Mouse (Mus musculus) R1 (cell line): Measurements from ENCODE around the gene Dapk2.

Experiments
- DNase-seq: peaks from one replicate; pipeline ENCODE4 v3.0.0-alpha.2; 2018; ENCODE audit warnings: low read depth, low spot score

The Dapk2 gene

DNA sequence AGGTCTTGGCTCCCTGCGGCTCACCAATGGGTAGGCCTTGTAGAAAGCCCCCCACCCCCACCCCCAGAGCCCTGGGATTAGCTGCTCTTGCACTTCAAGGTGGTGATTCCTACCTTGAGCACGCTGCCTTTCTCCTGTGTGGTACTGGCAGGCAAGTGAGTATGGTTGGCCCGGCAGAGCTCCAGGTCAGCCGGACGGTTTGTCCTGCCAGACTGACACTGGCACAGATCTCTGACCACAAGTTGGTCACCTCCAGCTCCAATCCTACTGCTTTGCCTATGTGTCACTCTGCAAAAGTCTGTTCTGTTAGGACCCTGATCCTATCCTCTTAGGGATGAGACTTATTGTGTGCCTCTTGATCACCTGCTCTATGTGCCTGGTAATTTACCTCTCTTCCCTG, 26.5 kb downstream of the Dapk2 start:
- DNase-seq, result no peak

- DNase-seq, result no peak
Measured at GRCm38 (mm10) chr9:66186426-66186825, 28.4 kb downstream of the Dapk2 start.

DNA sequence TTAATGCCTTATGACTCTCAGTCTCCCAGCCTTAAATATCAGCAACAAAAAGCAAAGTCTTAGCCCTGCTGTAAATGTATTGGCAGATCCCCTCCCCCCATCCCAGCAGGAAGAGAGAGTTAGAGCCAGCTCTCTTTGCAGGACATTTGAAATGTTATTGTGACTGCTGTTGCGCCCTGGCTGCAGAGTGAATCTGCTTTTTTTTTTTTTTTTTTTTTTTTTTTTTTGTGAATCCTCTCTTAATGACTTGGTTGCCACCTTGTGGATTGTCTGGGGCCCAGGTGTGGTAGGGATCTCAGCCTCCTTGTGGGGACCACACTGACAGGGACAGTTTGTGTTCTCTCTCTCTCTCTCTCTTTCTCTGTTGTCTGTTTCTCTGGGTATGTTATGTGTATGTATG, 31.0 kb downstream of the Dapk2 start:
- no peak for DNase-seq

DNA sequence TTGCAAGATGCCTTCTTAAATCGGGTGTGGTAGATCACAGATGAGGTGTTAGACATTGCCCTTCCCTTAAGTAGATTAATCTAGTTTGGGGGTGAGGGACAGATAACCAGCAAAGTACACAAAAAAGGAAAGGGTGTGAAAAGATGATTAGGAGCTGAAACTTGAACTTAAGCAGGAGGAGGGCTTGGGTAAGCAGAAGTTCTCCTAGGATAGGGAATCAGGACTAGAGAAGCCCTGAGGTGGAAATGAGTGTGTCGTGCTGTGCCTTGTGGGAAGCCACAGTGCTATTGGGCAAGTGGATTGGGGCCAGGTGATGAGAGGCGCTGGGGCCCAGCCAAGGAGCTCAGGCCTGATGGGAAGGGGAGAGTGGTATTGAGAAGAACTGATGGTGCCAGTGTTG, 36.0 kb downstream of the Dapk2 start:
- no peak for DNase-seq

GRCm38 (mm10) chr9:66196561-66196960, 38.5 kb downstream of the Dapk2 start:
- no peak for DNase-seq

GRCm38 (mm10) chr9:66198533-66198932, 40.5 kb downstream of the Dapk2 start:
- no peak for DNase-seq

DNA sequence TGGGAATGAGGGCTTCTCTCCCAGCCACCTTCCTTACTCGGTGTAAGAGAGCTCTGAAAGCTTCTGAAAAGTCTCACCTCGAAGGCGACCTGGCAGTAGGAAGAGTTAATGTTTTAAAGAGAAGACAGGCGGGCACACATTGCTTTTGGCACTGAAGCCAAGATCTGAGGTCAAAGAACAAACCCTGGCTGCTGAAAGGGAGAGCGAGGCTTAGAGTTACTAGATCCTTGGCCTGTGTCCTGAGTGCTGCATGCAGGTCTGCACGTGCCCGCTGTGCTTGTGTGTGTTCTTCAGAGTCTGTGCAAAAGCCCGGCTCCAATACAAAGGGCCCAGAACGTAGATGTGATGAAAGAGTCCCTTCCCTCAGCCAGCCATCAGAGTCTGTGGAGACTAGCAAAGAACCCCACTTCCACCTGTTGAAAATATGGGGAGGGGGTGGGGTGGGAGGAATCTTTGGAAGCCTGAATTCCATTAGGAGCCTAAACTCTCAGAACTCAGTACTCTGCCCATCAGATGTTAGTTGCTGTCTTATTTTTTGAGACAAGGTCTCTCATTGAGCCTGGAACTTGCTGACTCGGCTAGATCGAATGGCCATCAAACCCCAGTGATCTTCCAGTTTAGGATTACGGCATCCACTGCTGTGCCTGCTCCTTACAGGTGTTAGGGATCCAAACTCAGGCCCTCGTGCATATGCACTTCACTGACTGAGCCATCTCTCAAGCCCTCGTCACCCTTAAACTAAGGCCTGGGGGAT, 41.8 kb downstream of the Dapk2 start:
- no peak for DNase-seq

GRCm38 (mm10) chr9:66200411-66200789, 42.4 kb downstream of the Dapk2 start:
- no peak for DNase-seq

DNA sequence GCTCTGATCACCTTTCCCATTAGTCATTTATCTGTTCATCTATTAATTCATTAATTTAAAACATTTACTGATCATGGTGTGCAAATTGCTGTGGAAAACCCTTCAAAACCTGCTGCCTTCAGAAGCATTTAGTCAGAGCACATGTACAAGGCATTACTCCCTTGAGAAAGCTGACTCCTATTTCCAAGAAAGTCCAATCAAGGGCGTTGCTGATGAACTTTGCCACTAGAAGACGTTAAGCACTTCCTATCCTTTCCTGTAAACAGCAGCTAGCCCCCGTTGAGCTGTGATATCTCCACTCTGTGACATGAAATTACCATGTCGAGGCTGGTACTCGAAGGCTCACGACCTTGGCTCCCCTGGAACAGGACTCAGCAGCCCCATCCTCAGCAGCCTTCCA, 43.6 kb downstream of the Dapk2 start:
- DNase-seq, result no peak

GRCm38 (mm10) chr9:66202463-66202862, 44.4 kb downstream of the Dapk2 start:
- DNase-seq, result no peak

DNA sequence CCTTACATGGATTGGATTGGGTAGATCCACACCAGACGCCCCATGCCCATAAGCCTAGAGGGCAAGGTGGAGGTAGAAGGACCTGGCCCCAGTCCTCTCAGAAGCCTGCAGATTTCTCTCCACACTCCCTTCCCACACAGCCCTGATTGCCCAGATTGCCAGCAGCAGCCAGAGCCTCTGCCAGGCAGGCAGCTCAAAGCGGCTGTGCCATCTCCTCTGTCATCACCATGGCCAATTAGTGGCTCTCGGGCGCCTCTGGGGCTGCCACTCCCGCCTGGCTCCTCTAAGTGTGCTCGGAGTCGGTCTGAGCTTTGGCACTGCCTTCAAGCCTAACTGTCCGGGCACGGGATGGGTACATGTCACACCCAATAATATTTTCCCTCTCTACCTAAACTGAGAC, 47.7 kb downstream of the Dapk2 start:
- no peak for DNase-seq

DNA sequence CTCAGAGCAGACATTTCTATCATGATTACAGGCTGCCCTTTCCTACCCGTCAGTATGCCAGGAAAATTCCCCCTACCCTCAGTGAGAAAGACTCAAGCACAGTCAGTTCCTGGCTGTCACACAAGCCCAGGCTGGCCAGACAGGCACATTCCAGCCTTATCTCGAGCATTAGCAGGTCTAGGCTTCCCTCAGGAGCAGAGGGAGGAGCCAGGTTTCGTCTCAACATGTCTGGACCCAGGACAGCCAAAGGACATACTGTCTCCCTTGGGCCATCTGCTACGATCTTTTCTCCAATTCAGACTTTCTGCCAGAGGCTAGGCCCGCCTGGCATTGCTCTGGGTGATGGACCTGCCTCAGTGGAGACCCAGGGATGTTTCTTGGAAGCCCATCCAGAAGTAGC, 48.8 kb downstream of the Dapk2 start:
- DNase-seq, result no peak

- no peak for DNase-seq
Measured at GRCm38 (mm10) chr9:66211420-66211819, 53.4 kb downstream of the Dapk2 start.

DNA sequence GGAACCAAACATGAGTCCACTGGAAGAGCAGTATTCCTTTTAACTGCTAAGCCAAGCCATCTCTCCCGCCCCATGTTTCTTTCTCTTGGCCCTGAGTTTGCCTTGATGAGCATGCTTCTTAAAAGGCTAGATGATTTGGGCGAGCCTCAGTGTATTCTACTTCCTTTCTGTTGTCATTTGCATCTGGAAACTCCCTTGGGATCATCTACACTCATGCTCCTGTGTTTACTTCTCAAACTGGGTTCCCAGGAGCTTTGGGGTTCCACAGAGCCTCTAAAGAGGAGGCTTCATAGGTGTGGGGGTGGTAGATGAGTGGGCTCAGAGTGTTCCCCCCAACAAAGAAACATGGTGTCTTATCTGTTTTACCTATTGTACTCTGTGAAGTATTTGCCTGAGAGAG, 54.1 kb downstream of the Dapk2 start:
- DNase-seq, result no peak

- no peak for DNase-seq
Measured at GRCm38 (mm10) chr9:66212802-66213201, 54.8 kb downstream of the Dapk2 start.

DNA sequence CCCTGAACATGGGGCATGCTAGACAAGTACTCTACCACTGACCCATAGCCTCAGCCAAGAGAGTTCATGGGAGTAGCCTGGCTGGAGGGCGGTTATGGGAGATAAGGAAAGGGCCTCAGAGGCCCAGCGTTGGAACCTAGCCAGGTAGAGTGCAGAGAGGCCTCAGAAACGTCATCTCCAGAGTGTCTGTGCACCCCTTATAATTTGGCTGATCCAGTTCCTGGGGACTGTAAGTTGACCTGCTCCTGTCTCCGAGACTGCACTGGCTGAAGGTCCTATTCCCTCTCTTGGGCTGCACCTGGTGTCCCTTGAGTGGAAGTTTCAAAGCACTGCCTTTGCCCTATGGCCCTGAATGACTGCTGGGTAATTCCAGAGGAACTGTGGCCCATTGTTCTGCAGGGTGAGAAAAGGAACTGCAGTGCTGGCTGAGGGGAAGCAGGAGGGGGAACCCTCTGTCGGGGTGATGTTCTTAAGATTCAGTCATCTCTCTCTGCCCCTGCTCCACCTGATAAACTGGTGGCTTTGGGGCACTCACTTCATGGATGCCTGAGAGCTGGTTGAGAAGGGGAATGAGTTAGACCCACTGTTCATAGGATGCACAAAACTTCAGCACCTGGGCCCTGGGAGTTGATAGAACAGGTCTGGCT, 55.5 kb downstream of the Dapk2 start:
- DNase-seq, result no peak

DNA sequence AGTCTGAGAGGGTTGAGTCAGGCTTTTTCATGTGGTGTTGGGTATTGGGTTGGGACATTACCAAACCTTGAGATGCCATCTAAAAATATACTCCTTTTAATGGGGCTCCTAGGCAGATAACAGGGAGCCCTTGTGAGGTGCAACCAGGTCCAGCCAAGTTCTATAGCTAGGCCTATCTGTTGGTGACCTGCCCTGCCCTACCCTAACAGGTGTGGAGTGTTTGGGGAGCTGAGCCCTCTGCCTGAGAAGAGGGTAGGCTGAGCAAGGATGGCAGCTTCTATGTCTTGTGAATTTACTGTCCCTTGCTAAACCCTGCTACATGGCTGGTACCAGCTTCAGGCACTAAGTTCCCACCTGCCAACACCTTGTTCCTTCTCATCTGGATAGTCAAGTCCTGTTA, 57.5 kb downstream of the Dapk2 start:
- no peak for DNase-seq

DNA sequence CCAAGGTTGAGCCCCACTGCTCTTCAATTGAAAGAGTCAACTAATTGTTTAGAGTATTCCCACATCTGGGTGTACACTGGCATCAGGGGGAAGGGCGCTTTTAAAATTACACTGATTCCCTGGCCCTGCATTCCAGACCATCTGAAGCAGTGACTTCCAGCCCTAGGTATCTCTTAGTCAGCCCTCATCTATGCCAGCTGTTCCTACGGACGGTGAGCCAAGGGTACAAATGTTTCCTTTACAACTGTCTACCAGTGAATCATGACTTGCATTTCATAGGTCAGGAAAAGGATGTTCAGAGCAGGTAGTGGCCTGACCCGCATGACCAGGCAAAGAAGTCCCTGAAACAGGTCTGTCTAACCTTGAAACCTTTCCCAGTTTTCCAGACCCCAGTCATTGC, 59.9 kb downstream of the Dapk2 start:
- DNase-seq, result no peak

DNA sequence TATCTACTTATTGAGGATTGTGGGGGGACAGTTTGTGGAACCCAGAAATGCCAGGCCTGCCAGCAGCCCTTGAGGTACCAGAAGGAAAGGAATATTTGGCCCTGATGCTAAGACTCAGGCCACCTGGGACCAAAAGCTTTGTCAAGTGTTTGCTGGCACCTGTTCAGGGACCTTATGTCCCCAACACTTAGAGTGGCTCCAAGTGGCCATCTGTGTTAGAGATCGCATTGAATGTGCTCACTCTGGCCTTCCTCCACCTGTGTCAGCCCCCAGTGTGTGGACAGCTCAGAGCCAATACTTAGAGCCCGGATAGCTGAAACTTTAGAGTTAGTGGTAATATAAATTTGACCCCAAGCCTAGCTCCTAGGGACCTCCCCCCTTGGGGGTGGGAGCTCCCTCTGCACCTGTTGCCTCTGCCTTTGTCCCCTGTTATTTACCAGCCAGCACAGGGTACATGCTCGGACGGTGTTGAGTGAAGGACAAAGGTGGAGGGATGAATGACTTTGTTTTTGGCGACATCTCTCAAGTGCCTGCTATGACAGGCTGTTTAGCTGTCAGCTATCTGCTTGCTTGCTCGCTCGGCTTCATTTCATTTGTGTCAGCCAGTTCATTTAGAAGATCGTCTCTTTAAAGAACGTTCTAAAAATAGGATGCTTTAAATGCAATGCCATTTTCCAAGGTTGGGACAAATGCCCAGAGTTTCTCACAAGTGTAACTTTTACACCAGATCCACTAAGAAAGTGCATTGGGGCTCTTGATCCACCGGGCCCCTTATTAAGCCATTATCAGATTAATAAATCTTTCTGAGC, 61.1 kb downstream of the Dapk2 start:
- DNase-seq, result no peak

- DNase-seq, result no peak
Measured at GRCm38 (mm10) chr9:66223872-66224271, 65.8 kb downstream of the Dapk2 start.

GRCm38 (mm10) chr9:66225737-66226485, 67.9 kb downstream of the Dapk2 start:
- DNase-seq, result no peak
